Mouse (Mus musculus): Measurements from ENCODE around the gene Gm17617. TPM values are rescaled to one million over a fixed set of nuclear protein-coding genes. Genes with fewer than 3 reads are reported as not detected.

The Gm17617 gene
- total and polyA plus RNA-seq, 3 experiments: not detected

DNA sequence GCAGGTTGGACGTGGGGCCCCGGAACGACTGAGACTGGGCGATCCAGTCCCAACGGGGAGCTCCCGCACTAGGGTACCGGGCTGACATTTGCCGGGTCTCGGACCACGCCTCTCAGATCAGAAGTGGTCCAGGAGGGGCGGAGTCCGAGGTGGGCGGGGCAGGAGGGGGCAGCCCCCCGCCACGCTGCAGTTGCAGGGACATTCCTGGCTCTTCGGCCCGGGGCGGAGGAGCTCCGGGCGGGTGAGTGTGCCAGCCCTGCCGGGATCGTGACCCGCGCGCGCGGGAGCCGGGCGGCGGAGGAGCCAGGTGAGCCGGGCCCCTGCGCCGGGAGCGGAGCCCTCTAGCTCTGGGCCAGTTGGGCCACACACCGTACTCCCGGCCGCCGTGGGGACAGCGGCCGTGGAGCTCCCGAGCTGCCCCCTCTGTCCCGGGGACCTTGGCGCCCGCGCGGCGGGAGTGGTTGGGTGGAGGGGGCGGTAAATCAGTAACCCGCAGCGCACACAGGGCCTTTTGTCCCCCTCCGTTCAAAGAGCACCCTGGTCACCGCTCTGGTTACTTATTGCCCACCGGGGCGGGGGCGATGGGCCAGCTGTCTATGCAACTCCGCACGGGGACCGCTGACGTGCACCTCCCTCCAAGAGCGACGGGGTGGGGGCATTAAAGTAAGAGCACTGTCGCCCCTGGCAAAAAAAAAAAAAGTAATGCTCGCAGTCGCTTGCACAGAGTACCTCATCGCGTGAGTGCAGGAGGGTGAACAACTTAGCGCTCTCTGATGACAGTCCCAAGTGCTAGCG, 19.5 kb upstream of the Gm17617 start, which contains the start of gene Fgfr4:
Gene Fgfr4 (plus strand): TSS at position 20 of the 795 bp plus-strand sequence.
- Histone ChIP-seq H3K9me3 (replicated peaks; ENCODE audit: insufficient read depth, low read length) (no peaks in the 10 kb centered on the region), H3K79me2 (ENCODE audit: control insufficient read depth, insufficient read depth, low read length, poor library complexity) (no peaks in the 10 kb centered on the region), H3K4me1 (ENCODE audit: control insufficient read depth in 1 of 2, insufficient read depth in 2 of 2, low read length in 2 of 2) (no peaks in the 10 kb centered on the region), H3K27ac (ENCODE audit: control insufficient read depth, low read depth, low read length) (no peak within 1 kb of the TSS), H3K36me3 (ENCODE audit: control insufficient read depth in 1 of 2, insufficient read depth in 2 of 2, low read length in 2 of 2) (no peaks in the 10 kb centered on the region), H3K9ac (ENCODE audit: control insufficient read depth, low read depth, low read length, poor library complexity, severe bottlenecking) (no peak within 1 kb of the TSS), H3K4me3 (ENCODE audit: control insufficient read depth in 1 of 2, insufficient read depth in 1 of 2, low read depth in 2 of 2, low read length in 2 of 2) (no peak within 1 kb of the TSS), H3K27me3 (ENCODE audit: control insufficient read depth in 1 of 2, insufficient read depth in 2 of 2, low read length in 2 of 2) (no peaks in the 10 kb centered on the region; a peak in 1 of 4 replicates)
- DNase-seq (ENCODE audit: low read depth, low spot score): no peak
- TF ChIP-seq MEF2A (IDR thresholded peaks at IDR 0.05; ENCODE audit: extremely low read depth, insufficient replicate concordance, low read depth, low read length, poor library complexity, severe bottlenecking): no peak
- no peak for TF ChIP-seq EP300 (IDR thresholded peaks at IDR 0.05; ENCODE audit: low read depth in 1 of 2, low read length in 2 of 2)
- TF ChIP-seq GABPA (IDR thresholded peaks at IDR 0.05; ENCODE audit: low read depth, low read length): no peak
- TF ChIP-seq POLR2AphosphoS2 (IDR thresholded peaks at IDR 0.05; ENCODE audit: low read length): no peak
- no peak for TF ChIP-seq UBTF (IDR thresholded peaks at IDR 0.05; ENCODE audit: borderline replicate concordance, insufficient read depth, low read depth, low read length)
- no peak for TF ChIP-seq CTCF (IDR thresholded peaks at IDR 0.05 in 2 of 3, conservative IDR thresholded peaks at IDR 0.05 in 1 of 3; ENCODE audit: control insufficient read depth in 1 of 3, insufficient read depth in 1 of 3, low read depth in 2 of 3, low read length in 3 of 3, poor library complexity in 1 of 3, severe bottlenecking in 1 of 3)
- no peak for TF ChIP-seq RAD21 (IDR thresholded peaks at IDR 0.05; ENCODE audit: low read depth, low read length)
- TF ChIP-seq USF1 (IDR thresholded peaks at IDR 0.05; ENCODE audit: low read depth, low read length): no peak
- TF ChIP-seq ZKSCAN1 (IDR thresholded peaks at IDR 0.05; ENCODE audit: low read depth, low read length): no peak
- TF ChIP-seq KAT2A (conservative IDR thresholded peaks at IDR 0.05; ENCODE audit: low read depth, low read length): no peak
- no peak for TF ChIP-seq ZNF384 (IDR thresholded peaks at IDR 0.05; ENCODE audit: low read depth, low read length)
- TF ChIP-seq JUND (IDR thresholded peaks at IDR 0.05; ENCODE audit: low read depth, low read length): no peak
- TF ChIP-seq MYC (IDR thresholded peaks at IDR 0.05; ENCODE audit: low read depth, low read length): no peak
- TF ChIP-seq ELF1 (IDR thresholded peaks at IDR 0.05; ENCODE audit: low read depth, low read length): no peak
- TF ChIP-seq SMC3 (IDR thresholded peaks at IDR 0.05; ENCODE audit: low read depth, low read length): no peak
- TF ChIP-seq ETS1 (IDR thresholded peaks at IDR 0.05; ENCODE audit: low read depth, low read length): no peak
- no peak for TF ChIP-seq MAX (IDR thresholded peaks at IDR 0.05; ENCODE audit: low read length)
- TF ChIP-seq CHD1 (IDR thresholded peaks at IDR 0.05; ENCODE audit: low read depth, low read length): no peak
- no peak for TF ChIP-seq USF2 (IDR thresholded peaks at IDR 0.05; ENCODE audit: borderline replicate concordance in 1 of 2, insufficient read depth in 1 of 2, low read depth in 1 of 2, low read length in 2 of 2)
- TF ChIP-seq TCF12 (IDR thresholded peaks at IDR 0.05; ENCODE audit: low read depth, low read length): no peak
